Mouse (Mus musculus): ENCODE measurements around the gene Fam57b.

GRCm38 (mm10) chr7:126832036-126832598 is 34.6 kb downstream of the Fam57b start:
- no peak for TF ChIP-seq GATA1 (IDR thresholded peaks at IDR 0.05; ENCODE audit: low read length)
- no peak for TF ChIP-seq TAL1 (IDR thresholded peaks at IDR 0.05; ENCODE audit: low read length)

Data from erythroblast, embryonic 14.5 days (primary cell).